Mouse (Mus musculus) kidney, adult 2 months (tissue): ENCODE results near the gene Vmn1r61. TPM values are rescaled to one million over a fixed set of nuclear protein-coding genes. Genes with fewer than 3 reads are reported as not detected.

Source experiments
- DNase-seq: peaks from one replicate; pipeline ENCODE4 v3.0.0; 2021
- H3K27ac ChIP-seq: fragments of 200-500 bp; 2 replicates; pipeline ENCODE4 v1.5.1; 2012; ENCODE audit warnings: low read depth, low read length, control low read depth, inconsistent platforms; ENCODE audit not compliant: insufficient read depth
- H3K27me3 ChIP-seq: fragments of 200-500 bp; replicated peaks from 2 replicates; pipeline ENCODE4 v1.6.1; 2012; ENCODE audit warnings: mild to moderate bottlenecking, moderate library complexity, low read length, inconsistent platforms; ENCODE audit not compliant: control insufficient read depth, insufficient read depth
- H3K36me3 ChIP-seq: fragments of 200-500 bp; 2 replicates; pipeline ENCODE4 v1.6.1; 2012; ENCODE audit warnings: mild to moderate bottlenecking, moderate library complexity, low read length, inconsistent platforms; ENCODE audit not compliant: control insufficient read depth, insufficient read depth
- H3K4me1 ChIP-seq: fragments of 200-500 bp; 2 replicates; pipeline ENCODE4 v1.6.1; 2011; ENCODE audit warnings: low read length; ENCODE audit not compliant: control insufficient read depth, insufficient read depth
- H3K4me3 ChIP-seq: fragments of 200-500 bp; 2 replicates; pipeline ENCODE4 v1.5.1; 2011; ENCODE audit warnings: mild to moderate bottlenecking, low read depth, low read length, control low read depth; ENCODE audit not compliant: insufficient read depth
- CTCF ChIP-seq: fragments of 200-500 bp; conservative IDR thresholded peaks from 2 replicates; pipeline ENCODE4 v1.5.1; 2011; ENCODE audit warnings: low read depth, mild to moderate bottlenecking, control low read depth, low read length, moderate library complexity, mixed read lengths; ENCODE audit not compliant: insufficient read depth, insufficient read length
- POLR2A ChIP-seq: fragments of 200-500 bp; IDR thresholded peaks from one replicate; pipeline ENCODE4 v1.6.1; 2011; ENCODE audit warnings: low read depth, low read length, control low read depth
- polyA plus RNA-seq: library from polyadenylated mRNA; depleted of rRNA; stranded (reverse); fragments of >200 nt; gene quantifications from 2 replicates; pipeline ENCODE4 v1.2.3, GENCODE M21; 2012; rRNA removed

Gene Vmn1r61
- not detected in 2 replicates for polyA plus RNA-seq

- H3K27ac ChIP-seq, result no peak within 1 kb of the TSS
- DNase-seq, result no peak
- TF ChIP-seq CTCF (no peak), POLR2A (no peak)
- H3K4me3 ChIP-seq, result no peak within 1 kb of the TSS
- no peaks in the 10 kb centered on the region for H3K27me3 ChIP-seq
- no peaks in the 10 kb centered on the region for H3K4me1 ChIP-seq
- H3K36me3 ChIP-seq, result no peaks in the 10 kb centered on the region
Measured at GRCm38 (mm10) chr7:5613195-5613594, at the start of gene Vmn1r61. Gene Vmn1r61, minus strand, starts transcription at chr7:5613295.

Other genes with a start within 250 kb of the Vmn1r61 start
- gene Vmn1r58, start 199.9 kb downstream of the Vmn1r61 start, polyA plus RNA-seq, result not detected in 2 replicates
- not detected in 2 replicates for gene Vmn1r59, start 156.5 kb downstream of the Vmn1r61 start, polyA plus RNA-seq
- gene Vmn2r28, start 119.3 kb downstream of the Vmn1r61 start, polyA plus RNA-seq, result not detected in 2 replicates
- not detected in 2 replicates for gene Vmn1r60, start 66.0 kb downstream of the Vmn1r61 start, polyA plus RNA-seq
- gene Vmn1r62, start 60.3 kb upstream of the Vmn1r61 start, polyA plus RNA-seq, result not detected in 2 replicates
- not detected in 2 replicates for gene Vmn1r63, start 192.2 kb upstream of the Vmn1r61 start, polyA plus RNA-seq